Mouse (Mus musculus) erythroblast, embryonic 14.5 days (primary cell): ENCODE data around the gene Hsd3b6.

Source experiments
- GATA1 ChIP-seq: IDR thresholded peaks from 2 replicates; pipeline ENCODE4 v1.6.1; 2012; ENCODE audit warnings: low read length, inconsistent platforms, mixed read lengths
- TAL1 ChIP-seq: IDR thresholded peaks from 3 replicates; pipeline ENCODE4 v1.6.1; 2012; ENCODE audit warnings: low read length, inconsistent platforms, mixed read lengths

GRCm38 (mm10) chr3:98782181-98782868 lies 31.9 kb downstream of the Hsd3b6 start:
- TF ChIP-seq GATA1 (no peak), TAL1 (no peak)
